20 mouse cellular contexts compared by ENCODE assay signal in the genomic region with DNA sequence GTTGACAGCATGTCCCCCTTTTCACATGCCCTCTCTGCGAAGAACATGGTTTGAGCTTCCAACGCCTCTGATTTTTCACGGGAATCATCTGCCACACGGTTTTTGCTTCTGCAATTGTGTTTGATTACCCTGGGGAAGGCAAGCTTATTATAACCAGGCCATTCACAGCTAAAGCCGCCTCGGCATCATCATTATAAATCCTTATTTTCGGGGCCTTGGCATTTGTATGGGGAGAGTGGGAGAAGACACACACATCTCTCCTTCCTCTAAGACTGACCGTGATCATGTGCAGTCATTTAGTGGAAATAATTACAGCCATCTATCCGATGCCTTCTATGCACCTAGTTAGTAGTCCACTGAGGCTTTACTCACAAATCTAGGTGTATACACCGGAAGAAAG.
DNase-seq lines count a peak whose midpoint lies in the region; ATAC-seq and TF ChIP-seq lines count a peak whose summit lies in the region.
"Had no signal": no experiment of that assay in that cellular context is flagged by ENCODE, and none has a peak within 500 bp of the region (broad histone marks: within the 10 kb centered on the region; RNA-seq: fewer than 3 reads in every experiment).

No protein-coding gene starts in this region.

- TF ChIP-seq CTCF in hindbrain, postnatal 0 days (IDR thresholded peaks at IDR 0.05; ENCODE audit: low read depth), result no peak

- no peak overlapping the region for H3K4me3 ChIP-seq in forebrain, embryonic 13.5 days
- H3K4me3 ChIP-seq in forebrain, embryonic 11.5 days (ENCODE audit: low read depth, low read length), result no peak overlapping the region
- no peak overlapping the region for H3K4me3 ChIP-seq in hindbrain, embryonic 10.5 days
- H3K4me3 ChIP-seq in hindbrain, postnatal 0 days (ENCODE audit: low read length), result no peak overlapping the region
- no peak overlapping the region for H3K4me3 ChIP-seq in neural tube, embryonic 12.5 days
- H3K4me3 ChIP-seq: embryonic facial prominence, embryonic 10.5 days; liver, embryonic 12.5 days; megakaryocyte, embryonic 14.5 days had no signal

- peak overlapping the region; percentile 75; the same call in 1 of the 2 replicates for H3K27ac ChIP-seq in forebrain, embryonic 13.5 days
- H3K27ac ChIP-seq in forebrain, embryonic 11.5 days (ENCODE audit: low read depth, low read length), result no peak overlapping the region; the same call in 1 of the 2 replicates
- 0 out of 2 replicates have a peak overlapping the region, but pooled peaks have one; percentile 71 for H3K27ac ChIP-seq in hindbrain, embryonic 10.5 days
- no peak overlapping the region for H3K27ac ChIP-seq in hindbrain, postnatal 0 days
- no peak overlapping the region; the same call in 1 of the 2 replicates for H3K27ac ChIP-seq in neural tube, embryonic 12.5 days
- H3K27ac ChIP-seq: liver, embryonic 12.5 days had no signal

- H3K27me3 ChIP-seq in forebrain, embryonic 13.5 days, result no peaks in the 10 kb centered on the region
- no peaks in the 10 kb centered on the region for H3K27me3 ChIP-seq in forebrain, embryonic 11.5 days (ENCODE audit: control insufficient read depth, insufficient read depth, low read length)
- no peaks in the 10 kb centered on the region for H3K27me3 ChIP-seq in hindbrain, embryonic 10.5 days (ENCODE audit: insufficient read depth, poor library complexity, severe bottlenecking)
- H3K27me3 ChIP-seq in hindbrain, postnatal 0 days (ENCODE audit: insufficient read depth, low read length), result no peaks in the 10 kb centered on the region
- no peaks in the 10 kb centered on the region for H3K27me3 ChIP-seq in neural tube, embryonic 12.5 days (replicated peaks)
- H3K27me3 ChIP-seq: CH12.LX; liver, embryonic 12.5 days had no signal

- no peak for ATAC-seq in forebrain, embryonic 13.5 days
- no peak for ATAC-seq in forebrain, embryonic 11.5 days (replicated peaks; ENCODE audit: low FRiP score)
- ATAC-seq in hindbrain, postnatal 0 days, result no peak; the same call in 1 of the 2 replicates
- ATAC-seq in neural tube, embryonic 12.5 days (ENCODE audit: low FRiP score, low read depth), result peak; percentile 30; the same call in 1 of the 2 replicates
- ATAC-seq: forebrain, postnatal 0 days; liver, embryonic 12.5 days had no signal

- H3K9ac ChIP-seq in forebrain, embryonic 13.5 days, result no peak overlapping the region
- no peak overlapping the region for H3K9ac ChIP-seq in forebrain, embryonic 11.5 days (ENCODE audit: low read length)
- no peak overlapping the region for H3K9ac ChIP-seq in hindbrain, postnatal 0 days (replicated peaks; ENCODE audit: low read length)
- no peak overlapping the region for H3K9ac ChIP-seq in neural tube, embryonic 12.5 days
- H3K9ac ChIP-seq: forebrain, postnatal 0 days; liver, embryonic 12.5 days had no signal

- no peak overlapping the region for H3K4me2 ChIP-seq in forebrain, embryonic 13.5 days
- no peak overlapping the region for H3K4me2 ChIP-seq in forebrain, embryonic 11.5 days (ENCODE audit: low read depth, low read length, severe bottlenecking)
- no peak overlapping the region for H3K4me2 ChIP-seq in hindbrain, postnatal 0 days (ENCODE audit: low read depth, low read length)
- no peak overlapping the region for H3K4me2 ChIP-seq in neural tube, embryonic 12.5 days (replicated peaks)
- H3K4me2 ChIP-seq: liver, embryonic 12.5 days had no signal

- H3K4me1 ChIP-seq in forebrain, embryonic 13.5 days, result peaks cover 33% of the 10 kb centered on the region
- H3K4me1 ChIP-seq in forebrain, embryonic 11.5 days (replicated peaks; ENCODE audit: control insufficient read depth, insufficient read depth, low read length), result peaks cover 4% of the 10 kb centered on the region; the same call in 1 of the 2 replicates
- peaks cover 23% of the 10 kb centered on the region for H3K4me1 ChIP-seq in hindbrain, embryonic 10.5 days (replicated peaks)
- H3K4me1 ChIP-seq in hindbrain, postnatal 0 days (ENCODE audit: insufficient read depth, low read length), result no peaks in the 10 kb centered on the region
- H3K4me1 ChIP-seq in neural tube, embryonic 12.5 days, result peaks cover 17% of the 10 kb centered on the region
- H3K4me1 ChIP-seq: liver, embryonic 12.5 days; megakaryocyte, embryonic 14.5 days had no signal

- 72% methylated on average over 10 of the region's 10 CpGs for whole genome bisulfite sequencing in forebrain, embryonic 13.5 days
- 83% methylated on average over 10 of the region's 10 CpGs for WGBS in forebrain, embryonic 11.5 days
- 83% methylated on average over 10 of the region's 10 CpGs for WGBS in hindbrain, embryonic 10.5 days
- 44% methylated on average over 10 of the region's 10 CpGs for whole genome bisulfite sequencing in hindbrain, postnatal 0 days
- 53% methylated on average over 10 of the region's 10 CpGs for WGBS in neural tube, embryonic 12.5 days

- H3K36me3 ChIP-seq in forebrain, embryonic 13.5 days (ENCODE audit: poor library complexity, severe bottlenecking), result peaks cover 59% of the 10 kb centered on the region
- peaks cover 10% of the 10 kb centered on the region for H3K36me3 ChIP-seq in forebrain, embryonic 11.5 days (ENCODE audit: control insufficient read depth, insufficient read depth, low read length)
- peaks cover 59% of the 10 kb centered on the region for H3K36me3 ChIP-seq in hindbrain, embryonic 10.5 days
- peaks cover 14% of the 10 kb centered on the region; the same call in 1 of the 2 replicates for H3K36me3 ChIP-seq in hindbrain, postnatal 0 days (ENCODE audit: insufficient read depth, low read length)
- H3K36me3 ChIP-seq in neural tube, embryonic 12.5 days, result peaks cover 37% of the 10 kb centered on the region
- H3K36me3 ChIP-seq: liver, embryonic 12.5 days had no signal

- no peaks in the 10 kb centered on the region for H3K9me3 ChIP-seq in forebrain, embryonic 13.5 days (replicated peaks)
- H3K9me3 ChIP-seq in forebrain, embryonic 11.5 days (ENCODE audit: control insufficient read depth, low read length), result no peaks in the 10 kb centered on the region
- no peaks in the 10 kb centered on the region for H3K9me3 ChIP-seq in hindbrain, embryonic 10.5 days
- H3K9me3 ChIP-seq in hindbrain, postnatal 0 days (ENCODE audit: low read length), result no peaks in the 10 kb centered on the region
- no peaks in the 10 kb centered on the region for H3K9me3 ChIP-seq in neural tube, embryonic 12.5 days
- H3K9me3 ChIP-seq: embryonic facial prominence, embryonic 10.5 days; liver, embryonic 12.5 days had no signal

- DNase-seq in forebrain, embryonic 11.5 days (ENCODE audit: low spot score), result no peak
- DNase-seq in hindbrain, embryonic 10.5 days (ENCODE audit: low spot score), result no peak
- DNase-seq in hindbrain, postnatal 0 days (ENCODE audit: low spot score), result peak; percentile 58
- no peak for DNase-seq in thymus, postnatal 4 days
- DNase-seq in thymus, postnatal 14 days, result no peak
- DNase-seq in layer of hippocampus, adult 11-12 months (ENCODE audit: low spot score), result no peak
- DNase-seq: adrenal gland, adult 2 months; cerebellum, adult 9-10 months; forebrain, postnatal 0 days; gastrocnemius, postnatal 36 days; kidney, adult 18-20 months; left cerebral cortex, postnatal 4 days; lung, adult 2 months; thymus, postnatal 36 days had no signal

Comparison
In these comparisons a context has a peak if more than half of its experiments do, and no peak if none do; other contexts are left out.
1. H3K27ac ChIP-seq: peak in forebrain, embryonic 13.5 days (single experiment) and hindbrain, embryonic 10.5 days (single experiment); none in forebrain, embryonic 11.5 days (single experiment), hindbrain, postnatal 0 days (single experiment) and neural tube, embryonic 12.5 days (single experiment).